Mouse (Mus musculus): Measurements from ENCODE around the gene Impdh1. TPM values are rescaled to one million over a fixed set of nuclear protein-coding genes. Genes with fewer than 3 reads are reported as not detected.
"Not testable (repeated sequence)": the region's sequence is repeated elsewhere in the genome, so short reads cannot be mapped to it uniquely, and the experiment has no call there.

The Impdh1 gene
- total RNA-seq, 2 experiments from 2014 or later, result 22.7 to 23.0 TPM

- intact Hi-C loops (cut with DNase I), result no loop called here
- DNase-seq (ENCODE audit: low spot score), result no peak
Measured at GRCm38 (mm10) chr6:29195146-29195545, 21.0 kb downstream of the Impdh1 start.

GRCm38 (mm10) chr6:29193961-29194750 is 22.0 kb downstream of the Impdh1 start:
- intact Hi-C loops (cut with DNase I), result no loop called here
- peak; percentile 72 for DNase-seq (ENCODE audit: low spot score)

DNA sequence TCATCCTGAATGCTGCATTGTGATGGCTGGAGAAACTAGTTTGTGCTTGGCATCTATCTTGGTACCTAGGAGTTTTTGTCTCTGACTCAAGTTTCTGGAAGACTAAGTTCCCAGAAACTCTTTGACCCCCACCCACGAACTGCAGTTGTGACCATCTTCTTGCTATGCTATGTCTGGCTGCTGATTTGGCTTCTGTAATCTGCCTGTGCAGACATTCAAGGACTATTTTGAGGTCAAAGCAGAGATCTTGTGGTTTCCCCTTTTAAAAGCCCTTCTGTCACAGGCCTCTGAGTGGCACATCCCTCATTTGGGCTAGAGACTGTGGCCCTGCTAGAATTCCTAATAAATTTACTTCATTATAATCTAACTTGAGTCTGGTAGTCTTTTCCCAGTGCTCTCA is 28.2 kb downstream of the Impdh1 start:
- intact Hi-C loops (cut with DNase I), result no loop called here
- DNase-seq (ENCODE audit: low spot score), result no peak

DNA sequence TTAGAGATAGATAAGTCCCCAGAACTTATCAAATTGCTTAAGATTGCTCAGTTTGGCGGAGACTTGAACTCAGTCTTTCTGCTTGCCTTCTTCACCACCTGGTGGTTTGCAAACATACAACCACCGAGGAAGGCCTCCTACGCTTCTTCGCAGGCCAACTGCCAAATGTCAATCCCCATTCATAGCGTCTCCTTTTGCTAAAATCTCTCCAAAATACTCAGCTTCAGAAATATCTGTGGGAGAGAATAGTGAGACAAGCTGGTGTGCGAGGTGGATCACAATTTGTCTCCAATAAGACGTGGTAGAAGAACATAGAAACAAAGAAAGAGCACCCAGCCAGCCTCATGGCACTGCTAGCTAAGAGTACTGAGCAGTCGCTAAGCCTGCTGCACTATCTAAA is 36.3 kb downstream of the Impdh1 start:
- no peak for DNase-seq (ENCODE audit: low spot score)
- intact Hi-C loops (cut with DNase I), result no loop called here

- intact Hi-C loops (cut with DNase I), result no loop called here
- peak; percentile 46 for DNase-seq (ENCODE audit: low spot score)
Measured at GRCm38 (mm10) chr6:29178888-29179658, 37.1 kb downstream of the Impdh1 start, which contains the start of gene Prrt4. Gene Prrt4 (minus strand): TSS chr6:29179584.

DNA sequence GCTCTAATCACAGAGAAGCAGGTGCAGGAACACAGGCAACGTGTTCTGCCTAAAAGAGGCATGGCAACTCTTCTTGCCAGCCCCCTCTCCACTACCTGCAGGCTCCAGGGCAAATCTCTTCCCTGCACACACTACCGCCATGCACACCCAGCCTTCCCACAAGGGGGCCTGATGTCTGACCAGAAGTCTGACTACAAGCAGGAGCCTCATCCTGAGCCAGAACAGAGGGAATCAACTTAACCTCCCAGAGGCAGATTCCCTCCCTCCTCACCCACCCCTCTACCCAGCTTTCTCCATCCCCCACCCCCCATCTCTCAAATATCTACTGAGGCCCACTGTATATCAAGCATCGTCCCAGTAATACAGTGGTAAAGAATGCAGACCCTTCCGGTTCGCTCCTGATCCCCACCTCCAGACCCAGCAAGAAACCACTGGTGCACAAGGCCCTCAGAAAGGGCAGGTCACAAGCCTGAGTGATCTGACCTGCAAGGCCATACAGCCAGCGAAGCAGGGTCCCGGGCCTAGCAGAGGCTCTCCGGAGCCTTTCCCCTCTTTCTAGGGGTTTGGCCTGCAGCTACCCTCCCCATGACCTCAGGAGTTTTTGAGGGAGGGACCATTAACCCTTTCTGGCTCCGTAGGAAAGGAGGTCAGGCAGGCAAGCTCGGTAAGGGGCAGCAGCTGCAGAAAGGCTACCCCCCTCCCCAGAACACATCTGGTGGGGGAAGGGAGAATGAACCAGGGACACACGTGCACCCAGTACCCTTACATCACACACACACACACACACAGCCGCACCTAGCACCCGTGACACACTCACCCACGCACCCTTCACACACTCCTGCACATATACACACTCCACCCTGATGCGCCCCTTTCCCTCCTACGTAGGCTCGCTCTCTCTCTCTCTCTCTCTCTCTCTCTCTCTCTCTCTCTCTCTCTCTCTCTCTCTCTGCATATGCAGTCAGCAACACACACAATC is 38.0 kb downstream of the Impdh1 start:
- DNase-seq (ENCODE audit: low spot score), result no peak
- intact Hi-C loops (cut with DNase I), result no loop called here

DNA sequence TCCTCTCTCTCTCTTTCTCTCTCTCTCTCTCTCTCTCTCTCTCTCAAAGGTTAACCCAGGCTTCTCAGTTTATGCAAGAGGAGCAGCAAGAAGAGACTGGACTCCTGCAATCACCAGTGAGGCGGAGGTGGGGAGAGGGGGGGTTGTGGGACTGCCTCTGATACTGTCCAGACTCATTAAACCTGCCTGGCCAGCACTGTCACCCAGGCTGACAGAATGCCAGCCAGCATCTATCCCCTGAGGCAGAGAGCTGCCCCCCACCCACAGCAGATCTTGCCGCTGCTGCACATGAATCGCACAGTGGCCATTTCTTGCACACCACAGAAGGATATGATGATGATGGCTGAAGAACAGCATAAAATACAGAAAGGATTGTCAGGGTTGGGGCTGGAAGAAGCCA is 41.1 kb downstream of the Impdh1 start:
- intact Hi-C loops (cut with DNase I), result no loop called here
- no peak for DNase-seq (ENCODE audit: low spot score)

DNA sequence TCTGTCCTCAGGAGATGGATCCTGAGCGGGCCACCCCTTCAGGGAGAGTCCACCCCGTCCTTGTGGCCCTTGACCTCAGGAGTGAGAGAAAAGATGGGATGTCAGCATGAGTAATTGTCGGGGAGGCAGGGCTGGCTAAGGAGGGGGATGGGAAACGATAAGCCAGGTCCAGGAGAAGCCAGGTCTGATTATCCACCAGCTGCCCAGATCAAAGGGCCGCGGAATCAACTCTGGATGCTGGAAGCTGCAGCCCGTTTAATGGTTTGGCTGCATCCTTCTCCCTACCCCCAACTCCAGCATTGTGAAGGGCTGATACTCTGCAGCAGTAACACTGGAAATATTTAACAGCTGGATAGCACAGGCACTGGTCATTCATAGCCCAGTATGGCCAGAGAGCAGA is 41.8 kb downstream of the Impdh1 start:
- no peak for DNase-seq (ENCODE audit: low spot score)
- intact Hi-C loops (cut with DNase I), result no loop called here

DNA sequence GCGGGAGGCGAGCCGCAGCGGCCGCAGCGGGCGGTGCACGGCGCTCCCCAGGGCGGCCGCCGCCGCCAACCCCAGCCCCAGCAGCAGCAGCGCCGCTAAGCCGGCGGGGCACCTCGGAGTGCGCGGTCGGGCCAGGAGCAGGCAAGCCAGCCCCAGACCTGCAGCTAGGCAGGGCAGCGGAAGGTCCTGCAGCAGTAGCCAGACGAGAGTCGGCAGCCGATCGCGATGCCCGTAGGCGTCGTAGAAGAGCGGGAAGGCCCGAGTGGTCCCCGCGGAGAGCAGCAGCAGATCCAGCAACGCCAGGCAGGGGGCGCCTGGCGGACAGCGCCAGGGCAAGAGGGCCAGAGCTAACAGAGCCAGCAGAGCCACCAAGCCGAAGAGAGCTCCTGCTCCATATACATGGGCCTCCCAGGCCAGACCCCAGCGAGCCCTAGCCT is 45.2 kb downstream of the Impdh1 start:
- intact Hi-C loops (cut with DNase I), result loop anchor here (1.0 to 2.0 kb wide), 2 partner anchors 28 to 106 kb away; no protein-coding TSS in a partner anchor
- DNase-seq (ENCODE audit: low spot score), result peak; percentile 65

GRCm38 (mm10) chr6:29170063-29170921 is 45.9 kb downstream of the Impdh1 start:
- DNase-seq (ENCODE audit: low spot score), result no peak
- intact Hi-C loops (cut with DNase I), result loop anchor here (2.0 kb wide), 1 partner anchor 107 kb away; no protein-coding TSS in a partner anchor

GRCm38 (mm10) chr6:29169675-29170062 is 46.5 kb downstream of the Impdh1 start:
- intact Hi-C loops (cut with DNase I), result loop anchor here (2.0 kb wide), 1 partner anchor 107 kb away; no protein-coding TSS in a partner anchor
- no peak for DNase-seq (ENCODE audit: low spot score)

GRCm38 (mm10) chr6:29168871-29169270 is 47.3 kb downstream of the Impdh1 start:
- intact Hi-C loops (cut with DNase I), result no loop called here
- no peak for DNase-seq (ENCODE audit: low spot score)

GRCm38 (mm10) chr6:29166196-29166595 is 50.0 kb downstream of the Impdh1 start:
- DNase-seq (ENCODE audit: low spot score), result no peak
- intact Hi-C loops (cut with DNase I), result loop anchor here (1.0 to 2.0 kb wide), 2 partner anchors 33 to 75 kb away; no protein-coding TSS in a partner anchor

- intact Hi-C loops (cut with DNase I), result no loop called here
- peak; percentile 65 for DNase-seq (ENCODE audit: low spot score)
Measured at GRCm38 (mm10) chr6:29164314-29165244, 51.6 kb downstream of the Impdh1 start, which contains the start of gene Rbm28. Gene Rbm28 (minus strand): TSS chr6:29165006.

- intact Hi-C loops (cut with DNase I); DNase-seq (ENCODE audit: low spot score): not testable (repeated sequence)
Measured at GRCm38 (mm10) chr6:29161291-29161690, 54.9 kb downstream of the Impdh1 start.

DNA sequence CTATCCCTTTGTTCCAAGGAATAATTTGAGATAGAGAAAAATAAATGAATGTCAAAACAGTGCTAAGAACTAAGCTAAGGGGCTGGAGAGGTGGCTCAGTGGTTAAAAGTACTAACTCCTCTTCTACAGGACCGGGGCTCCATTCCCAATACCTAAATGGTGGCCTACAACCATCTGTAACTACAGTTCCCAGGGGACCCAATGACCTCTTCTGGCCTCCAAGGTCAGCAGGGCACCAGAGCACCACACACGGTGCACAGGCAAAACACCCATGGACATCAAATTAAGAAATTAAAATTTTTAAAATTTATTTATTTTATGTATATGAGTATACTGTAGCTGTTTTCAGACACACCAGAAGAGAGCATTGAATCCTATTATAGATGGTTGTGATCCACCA is 55.4 kb downstream of the Impdh1 start:
- no peak for DNase-seq (ENCODE audit: low spot score)
- intact Hi-C loops (cut with DNase I), result no loop called here

DNA sequence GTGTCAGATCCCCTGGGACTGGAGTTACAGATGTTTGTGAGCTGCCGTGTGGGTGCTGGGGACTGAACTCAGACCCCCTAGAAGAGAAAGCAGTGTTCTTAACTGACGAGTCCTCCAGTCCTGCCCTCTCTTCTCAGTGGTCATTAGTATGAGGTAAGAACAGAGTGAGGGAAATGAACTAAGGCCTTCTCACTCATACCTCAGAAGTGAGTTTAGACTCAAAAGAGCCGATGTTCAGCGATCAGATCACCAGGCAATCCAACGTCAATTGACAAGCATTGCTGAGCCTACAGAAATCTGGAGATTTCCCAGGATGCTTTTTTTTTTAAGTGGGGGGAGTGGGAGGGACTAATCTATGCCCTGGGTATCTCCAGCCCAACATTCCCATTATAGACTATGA is 59.8 kb downstream of the Impdh1 start:
- intact Hi-C loops (cut with DNase I), result no loop called here
- DNase-seq (ENCODE audit: low spot score), result no peak
